Mouse (Mus musculus): ENCODE results near the gene Cherp.

DNA sequence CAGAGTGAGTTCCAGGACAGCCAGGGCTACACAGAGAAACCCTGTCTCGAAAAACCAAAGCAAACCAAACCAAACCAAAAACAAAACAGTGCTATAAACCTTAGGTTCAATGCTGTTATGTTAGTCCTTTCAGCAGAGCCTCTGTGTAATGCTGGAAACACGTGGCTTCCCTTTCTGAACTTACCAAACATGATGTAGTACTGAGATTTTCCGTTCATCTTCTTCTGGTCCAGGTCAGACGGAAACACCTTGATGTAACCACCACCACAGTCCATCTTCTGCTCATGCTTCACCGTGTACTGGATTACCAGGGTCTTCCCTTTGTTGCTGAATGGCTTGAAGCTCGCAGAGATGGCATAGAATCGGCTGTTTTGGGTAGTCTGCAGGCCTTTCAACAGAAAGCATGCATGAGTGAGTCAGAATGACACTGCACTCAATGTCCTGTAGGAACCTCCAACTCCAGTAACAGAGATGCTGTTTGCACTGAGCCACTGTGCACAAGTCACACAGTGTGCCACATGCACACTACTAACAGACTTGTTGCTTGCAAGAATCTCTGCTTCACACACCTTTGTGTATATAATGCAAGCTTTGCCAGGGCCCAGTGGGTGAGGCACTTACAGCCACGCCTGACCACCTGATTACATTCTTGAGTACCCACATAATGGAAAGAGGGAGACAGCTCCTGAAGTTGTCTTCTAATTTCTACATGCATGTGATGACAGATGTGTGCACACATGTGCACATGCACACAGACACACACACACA lies 36.6 kb downstream of the Cherp start:
- TF ChIP-seq CTCF (IDR thresholded peaks at IDR 0.05; ENCODE audit: low read depth): no peak
- no peak for TF ChIP-seq EP300 (IDR thresholded peaks at IDR 0.05; ENCODE audit: low read depth)
